Mouse (Mus musculus): Measurements from ENCODE around the gene Utp15. TPM values are rescaled to one million over a fixed set of nuclear protein-coding genes. Genes with fewer than 3 reads are reported as not detected.

Utp15 gene
- total and polyA plus RNA-seq, 3 experiments: 40.3 to 60.8 TPM; not detected in 1

DNA sequence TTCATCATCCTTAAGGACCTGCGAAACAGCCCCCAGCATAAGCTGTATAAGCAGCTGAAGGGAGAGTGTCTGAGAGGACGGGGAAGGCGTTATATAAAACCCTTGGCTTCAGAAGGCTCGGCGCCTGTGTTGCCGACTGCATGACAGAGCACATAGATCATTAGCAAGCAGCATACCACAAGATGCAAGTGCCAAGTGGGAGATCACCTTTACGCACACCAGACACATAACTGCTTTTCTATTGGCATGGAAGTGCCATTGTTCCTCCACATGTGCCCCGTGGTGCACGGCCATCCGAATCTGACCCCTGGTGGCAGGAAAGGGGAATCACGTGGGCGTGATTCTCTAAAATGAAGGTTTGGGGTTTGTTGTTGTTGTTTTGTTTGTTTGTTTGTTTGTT, 40.0 kb downstream of the Utp15 start:
- no peak overlapping the region for H3K27ac ChIP-seq (ENCODE audit: control insufficient read depth, low read depth, low read length)
- peak; percentile 17 for DNase-seq (ENCODE audit: low read depth, low spot score)
- H3K4me3 ChIP-seq (ENCODE audit: control insufficient read depth in 1 of 2, insufficient read depth in 1 of 2, low read depth in 2 of 2, low read length in 2 of 2): no peak overlapping the region
- no peaks in the 10 kb centered on the region for H3K79me2 ChIP-seq (ENCODE audit: control insufficient read depth, insufficient read depth, low read length, poor library complexity)
- no peak overlapping the region for H3K9ac ChIP-seq (ENCODE audit: control insufficient read depth, low read depth, low read length, poor library complexity, severe bottlenecking)
- TF ChIP-seq CHD1 (IDR thresholded peaks at IDR 0.05; ENCODE audit: low read depth, low read length) (no peak), RAD21 (IDR thresholded peaks at IDR 0.05; ENCODE audit: low read depth, low read length) (peak; percentile 51), POLR2AphosphoS5 (IDR thresholded peaks at IDR 0.05; ENCODE audit: borderline replicate concordance, low read depth, low read length) (no peak), MYB (IDR thresholded peaks at IDR 0.05; ENCODE audit: low read depth, low read length) (no peak), EP300 (IDR thresholded peaks at IDR 0.05; ENCODE audit: low read depth in 1 of 2, low read length in 2 of 2) (no peak), NRF1 (IDR thresholded peaks at IDR 0.05; ENCODE audit: insufficient read depth, low read depth, low read length, poor library complexity, severe bottlenecking) (no peak), MXI1 (IDR thresholded peaks at IDR 0.05; ENCODE audit: low read depth, low read length) (no peak), ETS1 (IDR thresholded peaks at IDR 0.05; ENCODE audit: low read depth, low read length) (no peak), CHD2 (IDR thresholded peaks at IDR 0.05; ENCODE audit: low read length) (no peak), SMC3 (IDR thresholded peaks at IDR 0.05; ENCODE audit: low read depth, low read length) (peak; percentile 81), GABPA (IDR thresholded peaks at IDR 0.05; ENCODE audit: low read depth, low read length) (no peak), MAX (IDR thresholded peaks at IDR 0.05; ENCODE audit: low read length) (peak; percentile 62; the same call in 1 of the 2 replicates), USF2 (IDR thresholded peaks at IDR 0.05; ENCODE audit: borderline replicate concordance in 1 of 2, insufficient read depth in 1 of 2, low read depth in 1 of 2, low read length in 2 of 2) (no peak), TCF12 (IDR thresholded peaks at IDR 0.05; ENCODE audit: low read depth, low read length) (no peak), MEF2A (IDR thresholded peaks at IDR 0.05; ENCODE audit: extremely low read depth, insufficient replicate concordance, low read depth, low read length, poor library complexity, severe bottlenecking) (no peak), POLR2A (IDR thresholded peaks at IDR 0.05; ENCODE audit: control insufficient read depth in 1 of 2, insufficient read depth in 1 of 2, low read depth in 1 of 2, low read length in 2 of 2, poor library complexity in 1 of 2) (no peak), UBTF (IDR thresholded peaks at IDR 0.05; ENCODE audit: borderline replicate concordance, insufficient read depth, low read depth, low read length) (no peak), CTCF (IDR thresholded peaks at IDR 0.05 in 2 of 3, conservative IDR thresholded peaks at IDR 0.05 in 1 of 3; ENCODE audit: control insufficient read depth in 1 of 3, insufficient read depth in 1 of 3, low read depth in 2 of 3, low read length in 3 of 3, poor library complexity in 1 of 3, severe bottlenecking in 1 of 3) (peak; percentile 55 to 69 (median 65)), ZC3H11A (IDR thresholded peaks at IDR 0.05; ENCODE audit: low read depth, low read length) (peak; percentile 37; the same call in 1 of the 2 replicates), SIN3A (IDR thresholded peaks at IDR 0.05; ENCODE audit: low read length) (no peak), MAZ (IDR thresholded peaks at IDR 0.05; ENCODE audit: low read depth, low read length) (no peak), MYC (IDR thresholded peaks at IDR 0.05; ENCODE audit: low read depth, low read length) (no peak), TAL1 (IDR thresholded peaks at IDR 0.05; ENCODE audit: low read length) (no peak), POLR2AphosphoS2 (IDR thresholded peaks at IDR 0.05; ENCODE audit: low read length) (no peak), RCOR1 (IDR thresholded peaks at IDR 0.05; ENCODE audit: low read depth, low read length) (no peak), MAFK (IDR thresholded peaks at IDR 0.05; ENCODE audit: borderline replicate concordance, low read depth, low read length) (no peak), USF1 (IDR thresholded peaks at IDR 0.05; ENCODE audit: low read depth, low read length) (peak; percentile 67)
- no peaks in the 10 kb centered on the region for H3K36me3 ChIP-seq (ENCODE audit: control insufficient read depth in 1 of 2, insufficient read depth in 2 of 2, low read length in 2 of 2)
- H3K4me1 ChIP-seq (ENCODE audit: control insufficient read depth in 1 of 2, insufficient read depth in 2 of 2, low read length in 2 of 2): no peaks in the 10 kb centered on the region
- H3K27me3 ChIP-seq (ENCODE audit: control insufficient read depth in 1 of 2, insufficient read depth in 2 of 2, low read length in 2 of 2): peaks cover 1 to 3% of the 10 kb centered on the region in 2 experiments; a peak in 3 of 4 replicates
- H3K9me3 ChIP-seq (replicated peaks; ENCODE audit: insufficient read depth, low read length): no peaks in the 10 kb centered on the region

All from MEL (cell line).